Mouse (Mus musculus) heart, embryonic 13.5 days (tissue): ENCODE data around the gene Samd14. TPM values are rescaled to one million over a fixed set of nuclear protein-coding genes. Genes with fewer than 3 reads are reported as not detected.

Source experiments
- ATAC-seq: fragments of 200-750 bp; cut with Nextera tagmentation; 2 replicates; pipeline ENCODE4 v1.8.0; 2017; ENCODE audit warnings: moderate TSS enrichment; ENCODE audit not compliant: insufficient number of reproducible peaks, low FRiP score, low TSS enrichment; ENCODE audit errors: extremely low read depth
- H3K27ac ChIP-seq: fragments of 300-500 bp; sonication (generic); replicated peaks from 2 replicates; pipeline ENCODE4 v1.5.1; 2015; ENCODE audit warnings: moderate library complexity, mild to moderate bottlenecking, inconsistent platforms
- H3K27me3 ChIP-seq: fragments of 300-500 bp; sonication (generic); replicated peaks from 2 replicates; pipeline ENCODE4 v1.6.1; 2015; ENCODE audit warnings: mild to moderate bottlenecking, inconsistent platforms
- H3K36me3 ChIP-seq: fragments of 300-500 bp; sonication (generic); 2 replicates; pipeline ENCODE4 v1.6.1; 2015; ENCODE audit warnings: mild to moderate bottlenecking, inconsistent platforms
- H3K4me1 ChIP-seq: fragments of 300-500 bp; sonication (generic); 2 replicates; pipeline ENCODE4 v1.6.1; 2015; ENCODE audit warnings: inconsistent platforms
- H3K4me2 ChIP-seq: fragments of 300-500 bp; sonication (generic); 2 replicates; pipeline ENCODE4 v1.6.1; 2015; ENCODE audit warnings: inconsistent platforms, mild to moderate bottlenecking, moderate library complexity
- H3K4me3 ChIP-seq: fragments of 300-500 bp; sonication (generic); 2 replicates; pipeline ENCODE4 v1.5.1; 2015; ENCODE audit warnings: moderate library complexity, mild to moderate bottlenecking, inconsistent platforms
- H3K9ac ChIP-seq: fragments of 300-500 bp; sonication (generic); 2 replicates; pipeline ENCODE4 v1.6.1; 2015; ENCODE audit warnings: inconsistent platforms, mild to moderate bottlenecking, moderate library complexity
- H3K9me3 ChIP-seq: fragments of 300-500 bp; sonication (generic); 2 replicates; pipeline ENCODE4 v1.6.1; 2016; ENCODE audit warnings: inconsistent platforms
- WGBS: fragments of 180-500 bp; shearing (Covaris S2); methylation state at CpG from one replicate; pipeline ENCODE4 v1.1.7; 2015; ENCODE audit warnings: mixed read lengths; 5-methylcytosine and 5-hydroxymethylcytosine counted together
- polyA plus RNA-seq: library from polyadenylated mRNA; unstranded; fragments of >200 nt; fragmentation: Nextera tagmentation; extraction: Ambion mirVana; gene quantifications from 2 replicates; pipeline ENCODE4 v1.2.1, GENCODE M21; 2015

Gene Samd14
- polyA plus RNA-seq, 1 experiment from 2014 or later = 11.7 TPM

GRCm38 (mm10) chr11:94978178-94978915 lies 31.3 kb upstream of the Samd14 start:
- peak overlapping the region; percentile 1; the same call in 1 of the 2 replicates for H3K27ac ChIP-seq
- ATAC-seq = no peak

GRCm38 (mm10) chr11:94978947-94979346 lies 30.7 kb upstream of the Samd14 start:
- 0% methylated on average over 20 of the region's 20 CpGs for WGBS
- peak overlapping the region; percentile 70 for H3K9ac ChIP-seq

More at GRCm38 (mm10) chr11:94978178-94978915, 31.3 kb upstream of the Samd14 start:
- peak overlapping the region; percentile 64 for H3K4me2 ChIP-seq
- H3K36me3 ChIP-seq = no peaks in the 10 kb centered on the region
- no peaks in the 10 kb centered on the region for H3K9me3 ChIP-seq
- H3K27me3 ChIP-seq = no peaks in the 10 kb centered on the region
- peak overlapping the region; percentile 37 for H3K4me3 ChIP-seq
- WGBS = 34% methylated on average over 9 of the region's 9 CpGs
- H3K4me1 ChIP-seq = peaks cover 62% of the 10 kb centered on the region
- no peak overlapping the region for H3K9ac ChIP-seq

GRCm38 (mm10) chr11:94979462-94980179 lies 30.1 kb upstream of the Samd14 start:
- Histone ChIP-seq H3K4me3 (peak overlapping the region; percentile 37), H3K9me3 (no peaks in the 10 kb centered on the region), H3K27ac (peak overlapping the region; percentile 57), H3K36me3 (no peaks in the 10 kb centered on the region), H3K27me3 (no peaks in the 10 kb centered on the region), H3K4me1 (peaks cover 51% of the 10 kb centered on the region), H3K4me2 (peak overlapping the region; percentile 64), H3K9ac (peak overlapping the region; percentile 70)
- WGBS = 69% methylated on average over 11 of the region's 11 CpGs
- ATAC-seq = no peak

More at GRCm38 (mm10) chr11:94978947-94979346, 30.7 kb upstream of the Samd14 start:
- H3K4me3 ChIP-seq = peak overlapping the region; percentile 37
- peak overlapping the region; percentile 64 for H3K4me2 ChIP-seq
- peak; percentile 81 for ATAC-seq
- no peaks in the 10 kb centered on the region for H3K9me3 ChIP-seq
- H3K27me3 ChIP-seq = no peaks in the 10 kb centered on the region
- H3K4me1 ChIP-seq = peaks cover 56% of the 10 kb centered on the region
- peak overlapping the region; percentile 57 for H3K27ac ChIP-seq
- H3K36me3 ChIP-seq = no peaks in the 10 kb centered on the region

GRCm38 (mm10) chr11:94985140-94985539 lies 24.5 kb upstream of the Samd14 start:
- Histone ChIP-seq H3K9me3 (no peaks in the 10 kb centered on the region), H3K36me3 (no peaks in the 10 kb centered on the region), H3K4me3 (no peak overlapping the region), H3K9ac (no peak overlapping the region), H3K4me1 (peaks cover 40% of the 10 kb centered on the region), H3K4me2 (no peak overlapping the region), H3K27me3 (no peaks in the 10 kb centered on the region), H3K27ac (no peak overlapping the region)
- 48% methylated on average over 1 of the region's 1 CpGs for WGBS
- ATAC-seq = no peak

GRCm38 (mm10) chr11:94985822-94986221 lies 23.9 kb upstream of the Samd14 start:
- no peaks in the 10 kb centered on the region for H3K27me3 ChIP-seq
- no peak overlapping the region for H3K9ac ChIP-seq
- no peak for ATAC-seq
- H3K4me2 ChIP-seq = no peak overlapping the region
- H3K4me3 ChIP-seq = no peak overlapping the region
- WGBS = 68% methylated on average over 5 of the region's 5 CpGs
- H3K27ac ChIP-seq = no peak overlapping the region
- peaks cover 46% of the 10 kb centered on the region for H3K4me1 ChIP-seq
- no peaks in the 10 kb centered on the region for H3K9me3 ChIP-seq
- H3K36me3 ChIP-seq = no peaks in the 10 kb centered on the region

- Histone ChIP-seq H3K9me3 (no peaks in the 10 kb centered on the region), H3K4me1 (peaks cover 46% of the 10 kb centered on the region), H3K4me3 (no peak overlapping the region), H3K27me3 (no peaks in the 10 kb centered on the region), H3K36me3 (no peaks in the 10 kb centered on the region), H3K4me2 (no peak overlapping the region), H3K9ac (no peak overlapping the region; the same call in 1 of the 2 replicates), H3K27ac (no peak overlapping the region)
- ATAC-seq = no peak
- 52% methylated on average over 2 of the region's 2 CpGs for WGBS
Observed at GRCm38 (mm10) chr11:94986435-94986834, 23.2 kb upstream of the Samd14 start.

GRCm38 (mm10) chr11:94987341-94987740 lies 22.3 kb upstream of the Samd14 start:
- no peak overlapping the region for H3K27ac ChIP-seq
- H3K4me1 ChIP-seq = peaks cover 48% of the 10 kb centered on the region
- H3K27me3 ChIP-seq = no peaks in the 10 kb centered on the region
- WGBS = 53% methylated on average over 6 of the region's 6 CpGs
- H3K4me2 ChIP-seq = no peak overlapping the region
- H3K9me3 ChIP-seq = no peaks in the 10 kb centered on the region
- peak overlapping the region; percentile 8 for H3K9ac ChIP-seq
- ATAC-seq = no peak
- H3K36me3 ChIP-seq = no peaks in the 10 kb centered on the region
- no peak overlapping the region for H3K4me3 ChIP-seq

- WGBS = 80% methylated on average over 8 of the region's 8 CpGs
- H3K4me3 ChIP-seq = no peak overlapping the region
- H3K4me1 ChIP-seq = peaks cover 53% of the 10 kb centered on the region
Observed at GRCm38 (mm10) chr11:94987851-94988250, 21.8 kb upstream of the Samd14 start.

GRCm38 (mm10) chr11:94988780-94989561 lies 20.7 kb upstream of the Samd14 start:
- Histone ChIP-seq H3K9me3 (no peaks in the 10 kb centered on the region), H3K27ac (peak overlapping the region; percentile 95), H3K36me3 (no peaks in the 10 kb centered on the region), H3K4me1 (peaks cover 65% of the 10 kb centered on the region), H3K4me3 (peak overlapping the region; percentile 94), H3K9ac (peak overlapping the region; percentile 98), H3K4me2 (peak overlapping the region; percentile 100), H3K27me3 (no peaks in the 10 kb centered on the region)
- WGBS = 19% methylated on average over 10 of the region's 10 CpGs
- ATAC-seq = no peak

More at GRCm38 (mm10) chr11:94987851-94988250, 21.8 kb upstream of the Samd14 start:
- Histone ChIP-seq H3K9ac (no peak overlapping the region), H3K36me3 (no peaks in the 10 kb centered on the region), H3K4me2 (no peak overlapping the region), H3K9me3 (no peaks in the 10 kb centered on the region), H3K27ac (no peak overlapping the region), H3K27me3 (no peaks in the 10 kb centered on the region)
- ATAC-seq = no peak

- ATAC-seq = peak; percentile 47; the same call in 1 of the 2 replicates
- no peaks in the 10 kb centered on the region for H3K9me3 ChIP-seq
- H3K4me3 ChIP-seq = peak overlapping the region; percentile 94
- H3K9ac ChIP-seq = peak overlapping the region; percentile 98
- 1% methylated on average over 12 of the region's 12 CpGs for WGBS
- H3K4me1 ChIP-seq = peaks cover 71% of the 10 kb centered on the region
- no peaks in the 10 kb centered on the region for H3K36me3 ChIP-seq
- H3K27ac ChIP-seq = peak overlapping the region; percentile 95
- peak overlapping the region; percentile 100 for H3K4me2 ChIP-seq
- no peaks in the 10 kb centered on the region for H3K27me3 ChIP-seq
Observed at GRCm38 (mm10) chr11:94989562-94990017, 20.1 kb upstream of the Samd14 start.
